Mouse (Mus musculus) megakaryocyte, adult 5-6 weeks (primary cell): ENCODE data around the gene Plin3. TPM values are rescaled to one million over a fixed set of nuclear protein-coding genes. Genes with fewer than 3 reads are reported as not detected.
"Not testable (repeated sequence)": the region's sequence is repeated elsewhere in the genome, so short reads cannot be mapped to it uniquely, and the experiment has no call there.

Experiments
- ATAC-seq: 2 replicates; pipeline ENCODE4 v1.8.0; 2016; ENCODE audit warnings: mild to moderate bottlenecking, inconsistent platforms; ENCODE audit not compliant: poor library complexity, severe bottlenecking
- total RNA-seq, 2 experiments: library from RNA; stranded (forward) in 1 of 2; stranded (reverse) in 1 of 2; fragments of 153-499, 151-499 nt in 1 of 2; fragments of 221-1000, 200-1000 nt in 1 of 2; gene quantifications; 2 replicates each; pipeline versions ENCODE4 v1.2.3 to v1.2.4; 2015 to 2017

Gene Plin3
- total RNA-seq, 2 experiments from 2014 or later: 9.1 to 29.2 TPM

DNA sequence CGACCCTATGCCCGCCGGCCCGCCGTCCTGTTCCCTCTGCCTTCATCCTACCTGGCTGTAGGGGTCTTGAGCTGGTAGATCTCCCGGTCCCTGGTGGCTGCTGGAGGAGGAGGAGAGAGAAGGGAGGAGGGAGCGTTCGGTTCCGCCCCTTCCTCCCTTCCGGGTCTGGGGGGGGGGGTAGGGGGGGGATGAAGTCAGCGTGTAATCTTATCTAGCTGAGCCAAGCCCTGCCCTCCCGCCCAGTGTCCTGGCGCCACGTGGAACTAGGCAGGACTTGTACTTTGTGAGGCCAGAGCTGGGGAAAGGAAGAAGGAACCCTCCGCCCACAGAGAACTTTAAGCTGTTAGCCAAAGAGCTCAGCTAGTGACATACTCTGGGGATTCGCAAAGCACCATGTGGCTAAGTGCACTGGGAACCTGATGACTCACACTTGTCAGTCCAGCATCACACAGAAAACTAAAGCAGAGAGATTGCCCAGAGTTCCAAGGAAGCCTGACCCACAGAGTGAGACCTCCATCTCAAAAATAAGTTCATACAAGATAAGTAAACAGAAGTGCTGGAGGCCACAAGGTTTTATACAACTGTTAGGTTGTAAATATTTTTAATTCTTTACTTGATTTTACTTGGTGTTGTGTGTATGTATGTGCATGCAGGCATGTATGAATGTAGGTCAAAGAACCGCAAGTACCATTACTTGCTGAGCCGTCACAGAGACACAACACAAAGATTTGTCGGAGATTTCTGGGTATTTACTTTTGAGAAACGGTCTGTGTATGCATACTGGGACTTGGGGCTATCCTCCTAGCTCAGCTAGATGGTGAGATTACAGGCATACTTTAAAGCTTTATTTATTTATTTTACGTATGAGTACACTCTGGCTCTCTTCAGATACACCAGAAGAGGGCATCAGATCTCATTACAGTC, 15.8 kb downstream of the Plin3 start, which contains the start of gene Ticam1:
Gene Ticam1 (minus strand): TSS at position 144 of the 924 bp plus-strand sequence.
- ATAC-seq: peak; percentile 80

DNA sequence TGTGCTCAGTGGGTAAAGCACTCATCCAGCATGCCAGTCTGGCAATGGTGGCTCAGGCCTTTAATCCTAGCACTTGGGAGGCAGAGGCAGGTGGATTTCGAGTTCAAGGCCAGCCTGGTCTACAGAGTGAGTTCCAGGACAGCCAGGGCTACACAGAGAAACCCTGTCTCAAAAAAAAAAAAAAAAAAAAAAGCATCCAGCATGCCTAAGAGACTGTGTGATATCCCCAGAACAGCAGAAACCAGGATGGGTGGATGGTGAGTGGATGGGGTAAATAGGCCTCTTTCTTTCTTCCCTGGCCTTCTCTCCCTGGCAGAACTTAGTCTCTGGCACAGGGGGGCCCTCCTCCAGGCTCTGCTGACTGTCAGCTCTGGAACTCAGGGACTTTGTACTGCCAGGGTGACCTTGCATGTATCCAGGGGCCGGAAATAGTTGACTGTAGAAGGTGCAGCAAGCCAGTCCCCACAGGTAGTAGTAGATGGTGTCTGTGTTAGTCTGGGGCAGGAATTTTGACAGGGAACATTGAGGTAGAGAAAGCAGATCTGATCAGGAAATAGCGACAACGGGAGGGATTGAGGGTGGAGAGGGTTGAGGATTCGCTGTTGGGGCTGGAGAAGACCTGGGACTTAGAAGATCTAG, 16.7 kb downstream of the Plin3 start:
- 0 out of 2 replicates have a peak, but pooled peaks have one; percentile 18 for ATAC-seq

DNA sequence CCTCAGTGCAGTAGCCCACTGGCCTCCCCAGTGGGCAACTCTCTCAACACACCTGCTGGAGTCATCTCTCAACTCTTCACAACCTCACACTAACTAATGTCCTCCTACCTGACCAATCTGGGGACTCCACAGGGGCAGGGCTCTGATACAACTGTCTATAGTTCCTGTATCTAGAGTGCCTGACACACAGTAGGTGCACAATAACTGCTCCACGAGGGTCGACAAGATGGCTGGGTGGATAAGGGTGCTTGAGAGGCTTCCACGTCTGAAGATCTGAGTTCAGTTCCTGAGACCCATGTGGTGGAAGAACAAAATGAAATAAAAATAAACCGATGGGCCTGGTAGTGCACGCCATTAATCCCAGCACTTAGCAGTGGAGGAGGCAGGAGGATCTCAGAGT, 18.7 kb downstream of the Plin3 start:
- no peak for ATAC-seq

DNA sequence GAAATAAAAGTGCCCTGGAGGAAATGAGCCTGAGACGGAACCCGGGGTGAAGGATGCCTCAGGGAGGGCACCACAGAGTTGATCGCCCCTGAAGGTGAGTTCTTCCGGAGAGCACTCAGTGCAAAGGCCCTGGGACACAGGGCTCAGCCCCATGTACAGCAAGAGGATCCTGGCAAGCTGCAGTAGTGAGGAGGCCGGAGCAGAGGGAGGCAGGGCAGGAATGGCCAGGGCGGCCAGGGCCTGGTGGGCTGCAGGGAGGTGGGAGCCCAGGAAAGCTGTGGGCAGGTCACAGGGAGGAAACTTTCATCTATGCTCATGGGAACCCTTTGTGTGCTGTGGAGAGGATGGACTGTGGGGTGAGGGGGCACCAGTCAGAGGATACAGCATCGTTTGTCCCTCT, 19.2 kb downstream of the Plin3 start:
- ATAC-seq: no peak

DNA sequence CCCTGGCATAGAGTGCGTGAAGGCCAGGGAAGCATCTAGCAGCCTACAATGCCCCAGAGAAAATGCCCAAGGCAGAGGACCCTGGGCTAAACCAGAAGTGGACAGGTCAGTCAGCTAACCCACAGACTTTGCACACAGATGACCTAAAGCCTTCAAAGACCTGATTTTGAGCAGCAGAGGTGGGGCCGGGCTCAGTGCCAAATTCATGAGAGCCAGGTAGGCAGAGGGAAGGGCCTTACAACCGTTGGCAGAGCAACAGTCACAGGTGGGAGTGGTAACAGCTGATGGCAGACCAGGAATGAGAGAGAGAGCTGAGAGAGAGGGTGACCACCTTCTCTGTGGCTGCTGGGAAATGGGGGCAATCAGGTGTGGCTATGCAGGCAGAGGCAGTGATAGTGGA, 20.0 kb downstream of the Plin3 start:
- ATAC-seq: no peak

DNA sequence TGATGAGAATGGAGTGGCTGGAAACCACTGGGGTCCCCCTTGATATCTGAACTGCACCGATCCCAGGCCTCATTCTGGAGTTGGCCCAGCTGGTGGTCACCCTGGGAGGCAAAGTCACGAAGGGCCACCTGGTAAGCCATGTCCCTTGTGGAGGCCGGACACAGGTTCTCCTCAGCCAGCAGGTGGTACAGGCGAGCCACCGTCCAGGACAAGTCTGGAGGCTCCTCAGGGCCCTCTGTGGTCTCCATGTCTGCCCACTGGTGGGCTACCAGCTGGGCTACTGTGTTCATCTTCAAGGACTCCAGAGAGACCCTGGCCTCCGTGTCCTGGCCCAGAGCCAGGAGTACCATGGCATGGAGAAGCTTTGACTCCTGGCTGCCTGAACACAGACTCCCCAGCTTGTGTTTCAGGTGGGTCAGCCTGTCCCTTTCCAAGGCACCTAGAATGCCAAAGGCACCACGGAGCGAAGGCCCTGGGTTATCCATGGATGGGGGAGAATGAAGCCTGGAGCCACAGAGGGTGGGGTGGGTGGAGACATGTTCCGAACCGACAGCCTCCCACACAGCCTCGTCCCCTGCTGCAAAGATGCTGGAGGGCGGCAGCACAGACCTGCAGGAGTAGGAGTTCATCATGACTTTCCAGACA, 20.9 kb downstream of the Plin3 start:
- ATAC-seq: no peak

DNA sequence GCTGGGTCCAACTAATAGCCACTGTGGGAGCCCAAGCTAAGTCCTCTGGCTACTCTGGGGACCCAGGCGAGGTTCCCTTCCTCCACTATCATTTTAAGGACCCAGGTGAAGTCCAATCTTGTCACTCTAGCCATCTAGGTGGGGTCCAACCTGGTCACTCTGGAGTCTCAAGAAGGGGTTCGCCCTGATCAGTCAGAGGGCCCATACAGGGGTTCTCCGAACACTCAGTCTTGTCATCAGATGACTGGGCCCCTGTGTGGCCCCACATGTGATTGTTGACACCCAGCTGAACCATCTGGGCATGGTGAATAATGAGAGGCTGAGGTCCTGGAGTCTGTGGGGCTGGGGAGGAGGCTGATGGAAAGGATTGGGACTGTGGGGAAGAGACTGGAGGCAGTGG, 22.9 kb downstream of the Plin3 start:
- no peak for ATAC-seq

DNA sequence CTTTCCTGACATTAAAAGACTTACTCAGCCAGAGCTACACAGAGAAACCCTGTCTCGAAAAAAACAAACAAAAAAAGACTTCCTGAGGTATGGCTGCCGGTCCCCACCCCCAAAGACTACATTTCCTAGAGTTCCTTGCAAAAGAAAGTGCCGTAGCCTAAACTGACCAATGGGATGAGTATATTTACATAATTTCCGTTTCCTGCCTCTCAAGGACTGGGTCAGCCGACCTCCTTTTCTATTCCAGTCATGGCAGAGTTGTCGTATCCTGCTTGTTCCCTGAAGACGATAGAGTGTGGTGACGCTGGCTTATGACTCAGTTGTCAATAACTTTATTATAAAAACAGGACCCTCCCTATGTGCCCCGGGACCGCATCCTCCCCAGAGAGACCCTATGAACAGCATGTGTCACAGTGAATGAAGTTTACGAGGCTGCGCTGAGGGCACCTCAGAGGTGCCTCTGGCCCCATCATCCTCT, 23.5 kb downstream of the Plin3 start:
- peak; percentile 83 for ATAC-seq

DNA sequence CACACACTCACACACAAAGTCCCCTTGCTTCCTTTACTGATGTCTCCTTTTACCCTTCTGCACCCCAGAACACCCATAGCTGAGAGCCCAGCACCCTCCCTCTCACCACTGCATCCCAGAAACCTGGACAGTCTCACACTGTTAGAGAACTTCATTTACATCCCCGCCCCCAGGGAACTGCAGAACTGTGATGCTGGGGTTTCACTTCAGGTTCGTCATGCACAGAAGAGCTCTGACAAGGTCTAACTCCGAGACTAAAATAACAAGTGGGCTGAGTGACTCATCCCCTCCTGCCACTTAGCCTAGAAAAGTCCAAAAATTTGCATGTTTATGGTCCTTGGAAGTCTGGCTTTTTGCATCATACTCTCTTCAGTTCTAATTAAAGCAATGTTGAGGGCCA, 26.4 kb downstream of the Plin3 start:
- ATAC-seq: peak; percentile 56

DNA sequence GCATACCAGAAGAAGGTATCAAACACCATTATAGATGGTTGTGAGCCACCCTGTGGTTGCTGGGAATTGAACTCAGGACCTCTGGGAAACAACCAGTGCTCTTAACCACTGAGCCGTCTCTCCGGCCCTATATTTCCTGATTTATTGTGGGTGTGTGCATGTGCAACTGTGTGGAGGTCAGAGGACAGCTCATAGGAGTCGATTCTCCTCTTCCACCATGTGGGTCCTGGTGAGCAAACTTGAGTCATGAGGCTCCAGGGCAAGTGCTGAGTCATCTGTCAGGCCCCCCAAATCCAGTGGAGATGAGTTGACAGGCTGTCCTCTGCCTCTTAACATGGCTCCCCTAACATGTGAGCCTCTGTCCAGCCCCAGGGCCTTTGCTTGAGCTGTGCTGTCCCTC, 26.8 kb downstream of the Plin3 start:
- peak; percentile 3; the same call in 1 of the 2 replicates for ATAC-seq

DNA sequence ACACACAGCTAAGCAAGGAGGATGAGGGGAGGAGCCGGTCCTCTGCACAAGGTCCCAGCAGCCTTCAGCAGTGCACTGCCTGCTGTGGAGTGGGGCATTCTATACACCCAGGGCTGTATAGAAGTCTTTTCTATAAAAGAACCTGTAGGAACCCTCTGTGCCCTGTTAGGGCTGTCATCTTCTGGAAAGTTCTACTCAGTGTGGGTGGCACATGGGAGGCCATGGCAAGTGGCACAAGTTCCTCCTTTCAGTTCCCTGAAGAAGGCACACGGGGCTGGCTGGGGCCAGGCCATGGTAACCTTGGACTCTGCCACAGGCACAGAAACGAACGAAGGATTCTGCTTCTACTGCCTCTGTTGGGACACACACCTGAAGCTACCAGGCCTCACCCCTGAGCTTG, 27.7 kb downstream of the Plin3 start:
- peak; percentile 34 for ATAC-seq

DNA sequence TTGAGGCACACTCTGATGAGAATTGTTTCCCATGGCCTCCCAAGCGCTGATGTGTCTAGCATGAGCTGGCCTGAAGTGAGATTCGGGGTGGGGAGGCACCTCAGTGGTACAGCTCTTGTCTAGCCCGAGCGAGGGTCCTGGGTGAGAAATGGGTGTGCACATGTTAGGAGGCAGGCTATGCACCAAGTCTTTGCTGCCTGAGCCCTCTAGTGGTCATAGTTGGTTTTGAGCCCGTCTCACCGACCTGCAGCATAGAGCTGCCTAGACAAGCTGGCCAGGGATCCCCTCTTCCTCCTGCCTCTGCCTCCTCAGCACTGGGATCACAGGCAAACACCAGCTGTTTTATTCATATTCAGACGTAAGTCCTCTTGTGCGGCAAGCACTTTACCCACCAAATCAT, 28.7 kb downstream of the Plin3 start:
- peak; percentile 64 for ATAC-seq

DNA sequence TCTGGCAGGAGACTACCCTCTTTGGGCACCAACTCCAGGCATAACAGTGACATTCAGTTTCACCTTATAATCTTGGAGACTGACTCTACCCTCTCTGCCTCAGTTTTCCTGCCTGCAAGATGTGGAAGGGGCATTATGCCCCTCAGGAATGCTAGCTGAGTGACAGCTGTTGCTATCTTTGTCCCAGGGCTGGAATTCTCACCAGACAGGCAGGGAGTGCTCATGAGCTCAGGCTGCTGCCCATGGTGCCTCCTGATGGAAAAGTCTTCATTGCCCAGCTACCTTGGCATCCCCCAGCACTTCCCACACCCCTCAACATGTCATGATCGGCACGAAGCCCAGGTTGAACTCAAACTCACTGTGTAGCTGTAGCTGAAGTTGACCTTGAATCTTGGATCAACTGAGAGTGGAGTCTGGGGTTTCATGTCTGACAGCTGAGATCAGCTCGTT, 30.0 kb downstream of the Plin3 start:
- ATAC-seq: no peak

DNA sequence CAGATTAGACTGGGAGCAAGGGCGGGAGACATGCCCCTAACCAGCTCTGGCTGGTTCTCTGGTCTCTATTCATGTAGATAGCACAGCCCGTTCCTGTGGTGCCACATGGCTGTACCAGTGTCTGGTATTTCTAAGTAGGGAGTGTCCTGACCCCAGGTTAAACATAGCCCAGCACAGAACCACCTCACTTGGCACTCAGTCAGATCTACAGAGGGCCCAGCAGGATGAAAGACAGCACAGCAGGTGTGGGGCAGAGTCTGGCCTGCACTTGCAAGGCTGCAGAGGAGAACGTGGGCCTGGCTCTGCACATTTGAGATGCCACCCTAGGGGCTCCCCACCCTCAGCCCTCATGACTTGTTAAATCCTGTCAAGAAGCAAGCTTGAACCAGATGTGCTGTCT, 31.5 kb downstream of the Plin3 start:
- no peak for ATAC-seq

DNA sequence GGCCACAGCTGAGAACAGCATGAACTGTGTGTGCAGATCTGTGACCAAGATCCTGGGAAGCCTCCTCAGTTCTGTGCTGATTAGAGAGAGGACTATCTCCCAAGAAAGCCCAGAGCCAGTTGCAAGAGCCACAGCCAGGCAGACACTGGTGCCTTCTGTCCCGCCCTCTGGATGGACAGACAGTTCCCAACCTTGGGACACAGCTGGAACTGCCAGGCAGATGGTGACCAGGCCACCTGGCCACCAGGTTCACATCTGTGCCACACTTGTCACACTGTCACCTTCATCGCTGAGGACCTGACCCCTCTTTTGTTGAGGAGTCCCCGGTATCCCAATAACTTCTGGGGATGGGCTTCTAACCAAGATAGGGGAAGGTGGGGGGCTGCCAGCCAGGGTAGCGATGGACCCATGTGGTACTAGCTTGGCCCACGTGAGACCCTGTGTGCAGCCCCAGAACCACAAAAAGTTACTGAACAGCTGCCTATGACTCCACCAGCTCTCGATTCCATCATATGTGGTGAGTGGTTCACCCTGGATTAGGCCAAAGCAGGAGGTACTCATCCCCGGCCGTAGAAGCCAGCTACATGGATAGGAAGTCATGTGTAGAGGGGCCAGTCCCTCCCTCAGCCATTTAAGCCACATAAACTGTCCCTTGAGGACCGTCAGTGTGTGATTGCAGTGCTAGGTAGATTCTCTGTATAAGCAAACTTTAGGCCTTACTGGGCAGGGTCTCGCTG, 33.2 kb downstream of the Plin3 start:
- ATAC-seq: no peak

DNA sequence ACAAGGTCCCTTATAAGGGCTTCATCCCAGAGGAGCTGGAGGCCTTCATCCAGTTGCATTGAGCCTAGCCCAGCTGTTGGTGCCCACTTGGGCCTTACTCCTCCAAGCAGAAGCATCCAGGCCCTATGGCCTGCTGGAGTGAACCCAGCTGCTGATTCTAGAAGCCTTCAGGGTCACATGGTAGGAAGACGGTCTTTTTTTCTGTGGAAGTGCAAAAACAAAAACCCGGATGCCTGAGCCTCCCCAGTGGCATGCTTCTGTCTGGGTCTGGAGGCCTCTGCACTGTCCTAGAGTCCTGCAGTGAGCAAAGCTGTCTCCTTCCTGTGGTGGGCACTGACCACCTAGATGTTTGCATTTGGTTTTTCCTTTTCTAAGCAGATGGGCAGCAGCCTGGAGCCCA, 33.9 kb downstream of the Plin3 start:
- not testable (repeated sequence) for ATAC-seq

DNA sequence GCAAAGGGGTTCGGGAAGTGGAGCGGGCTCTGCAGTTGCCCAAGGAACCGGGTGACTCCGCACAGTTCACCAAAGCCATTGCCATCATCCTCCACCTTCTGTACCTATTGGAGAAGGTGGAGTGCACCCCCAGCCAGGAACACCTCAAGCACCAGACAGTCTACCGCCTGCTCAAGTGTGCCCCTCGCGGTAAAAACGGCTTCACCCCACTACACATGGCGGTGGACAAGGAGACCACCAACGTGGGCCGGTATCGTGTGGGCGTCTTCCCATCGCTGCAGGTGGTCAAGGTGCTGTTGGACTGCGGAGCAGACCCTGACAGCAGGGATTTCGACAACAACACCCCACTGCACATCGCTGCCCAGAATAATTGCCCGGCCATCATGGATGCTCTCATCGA, 34.4 kb downstream of the Plin3 start:
- ATAC-seq: not testable (repeated sequence)

DNA sequence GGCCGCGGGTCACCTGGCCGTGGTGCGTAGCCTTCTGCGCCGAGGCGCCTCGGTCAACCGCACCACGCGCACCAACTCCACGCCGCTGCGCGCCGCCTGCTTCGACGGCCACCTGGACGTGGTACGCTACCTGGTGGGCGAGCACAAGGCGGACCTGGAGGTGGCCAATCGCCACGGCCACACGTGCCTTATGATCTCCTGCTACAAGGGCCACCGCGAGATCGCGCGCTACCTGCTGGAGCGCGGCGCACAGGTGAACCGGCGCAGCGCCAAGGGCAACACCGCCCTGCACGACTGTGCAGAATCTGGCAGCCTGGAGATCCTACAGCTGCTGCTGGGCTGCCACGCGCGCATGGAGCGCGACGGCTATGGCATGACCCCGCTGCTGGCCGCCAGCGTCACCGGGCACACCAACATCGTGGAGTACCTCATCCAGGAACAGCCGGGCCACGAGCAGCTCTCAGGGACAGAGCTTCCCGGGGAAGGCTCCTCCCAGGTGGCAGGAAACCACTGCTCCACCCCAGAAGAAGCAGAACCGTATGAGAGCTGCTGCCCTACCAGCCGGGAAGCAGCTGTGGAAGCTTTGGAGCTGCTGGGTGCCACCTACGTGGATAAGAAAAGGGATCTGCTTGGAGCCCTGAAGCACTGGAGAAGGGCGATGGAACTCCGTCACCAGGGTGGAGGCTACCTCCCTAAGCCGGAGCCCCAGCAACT, 35.3 kb downstream of the Plin3 start:
- ATAC-seq: no peak

DNA sequence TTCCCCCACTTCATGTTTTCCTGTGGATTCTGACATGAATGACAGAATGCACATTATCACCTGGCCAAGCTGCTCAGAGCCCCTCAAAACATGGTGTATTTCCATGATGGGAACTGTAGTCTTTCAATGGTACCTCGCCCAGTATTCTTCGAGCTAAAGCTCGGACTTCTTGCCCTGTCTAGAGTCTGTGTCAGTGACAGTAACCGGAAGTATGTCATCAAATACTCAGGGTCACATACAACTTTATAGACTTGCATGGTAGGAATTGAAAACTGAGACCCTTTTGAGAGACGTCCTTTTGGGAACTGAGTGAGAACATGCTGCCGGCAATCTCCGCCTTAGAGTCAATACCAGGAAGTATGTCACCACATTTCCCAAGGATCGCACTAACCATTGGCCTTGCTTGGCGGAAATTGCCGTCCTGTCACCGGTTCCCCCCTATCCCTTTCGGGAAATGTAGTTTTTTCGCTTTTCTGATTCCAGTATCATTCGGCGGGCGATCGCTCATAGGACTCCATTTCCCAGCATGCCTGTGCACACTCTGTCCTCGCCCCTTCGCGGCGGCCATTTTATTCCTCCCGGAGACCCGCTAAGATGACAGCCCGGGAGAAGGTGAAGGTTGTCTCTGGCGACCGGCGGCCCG, 36.3 kb downstream of the Plin3 start, which contains the start of gene Fem1a:
Gene Fem1a (plus strand): TSS at position 572 of the 643 bp plus-strand sequence.
- peak; percentile 82 for ATAC-seq
